Mouse (Mus musculus) frontal cortex, postnatal 25 days (tissue): ENCODE data around the gene Zyg11b.

Experiments used
- DNase-seq, 2 experiments: peaks; one replicate each; pipeline ENCODE4 v3.0.0; 2022; ENCODE audit warnings: low spot score in 2 of 2

Gene Zyg11b

DNA sequence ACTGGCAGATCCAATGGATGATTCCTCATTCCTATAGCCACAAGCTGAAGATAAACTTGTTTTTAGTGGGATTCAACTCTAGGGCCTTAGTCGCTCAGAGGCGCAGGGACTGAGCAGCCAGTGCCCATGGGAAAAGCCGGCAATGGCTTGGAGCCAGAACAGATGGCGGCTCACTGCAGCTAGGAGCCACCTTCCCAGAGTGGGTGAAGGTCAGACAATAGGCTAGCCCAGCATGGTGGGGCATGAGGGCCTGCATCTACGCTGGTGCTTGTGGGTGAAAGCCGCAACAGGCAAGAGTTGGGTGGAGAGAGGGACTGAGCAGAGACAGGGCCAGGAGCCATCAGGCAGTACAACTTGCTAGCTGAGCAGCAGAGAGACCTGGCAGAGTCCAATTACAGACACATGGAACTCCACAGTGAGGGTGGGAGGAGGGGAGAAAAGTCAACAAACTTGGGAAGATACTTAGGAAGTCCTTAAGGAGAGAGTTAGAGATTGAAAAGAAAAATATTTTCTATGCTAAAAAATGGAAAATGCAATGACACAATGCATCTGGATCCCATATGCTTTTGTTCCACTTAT, 104.5 kb downstream of the Zyg11b start:
- DNase-seq: no peak

DNA sequence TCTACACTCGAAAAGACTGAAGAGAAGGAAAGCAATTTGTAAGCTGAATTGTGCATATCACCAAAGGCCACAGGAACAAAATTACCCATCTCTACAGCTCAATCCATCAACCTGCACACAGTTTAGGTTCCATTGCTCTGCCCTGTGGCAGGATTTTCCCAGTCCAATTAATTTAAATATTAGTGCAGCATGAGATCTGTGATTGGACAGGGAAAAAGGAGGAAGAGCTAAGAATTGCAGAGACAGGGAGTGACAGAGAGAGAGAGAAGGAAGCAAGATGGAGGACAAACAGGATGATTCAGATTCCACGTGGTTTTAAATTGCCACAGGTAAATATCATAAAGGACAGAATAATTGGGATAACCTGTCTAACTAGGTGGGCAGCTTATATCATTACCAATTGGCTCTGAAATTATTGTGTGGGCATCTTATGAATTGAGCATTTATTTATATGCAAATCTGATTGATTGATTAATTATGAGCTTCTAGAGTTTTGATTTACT, 108.0 kb downstream of the Zyg11b start:
- DNase-seq: no peak

DNA sequence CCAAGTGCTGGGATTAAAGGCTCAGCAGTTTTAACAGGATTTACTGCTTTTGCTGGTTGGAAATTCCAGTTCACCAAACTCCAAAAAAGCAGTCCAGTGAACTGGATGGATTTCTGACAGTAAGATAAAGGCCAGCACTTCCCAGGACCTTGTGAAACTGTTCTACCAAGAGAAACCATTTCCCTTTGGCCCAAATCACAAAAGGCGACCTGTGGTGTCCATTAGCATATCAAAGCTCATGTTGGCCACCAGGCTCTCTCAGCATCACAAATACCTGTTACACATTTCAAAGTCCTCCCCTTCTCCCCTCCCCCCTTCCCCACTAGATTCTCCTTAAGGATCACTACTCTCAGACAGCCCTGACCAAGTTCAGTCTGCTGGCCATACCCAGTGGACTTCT, 118.6 kb downstream of the Zyg11b start:
- DNase-seq: no peak
